Mouse (Mus musculus) layer of hippocampus, adult 18-20 months (tissue): ENCODE results near the gene Zc3h18. TPM values are rescaled to one million over a fixed set of nuclear protein-coding genes. Genes with fewer than 3 reads are reported as not detected.

Source experiments
- DNase-seq, 2 experiments: peaks; one replicate each; pipeline ENCODE4 v3.0.0; 2022; ENCODE audit warnings: low spot score in 2 of 2
- total RNA-seq, 2 experiments: library from RNA; stranded (reverse); gene quantifications; 2 replicates each; pipeline ENCODE4 v1.2.3; 2021

The Zc3h18 gene
- total RNA-seq, 2 experiments from 2014 or later = 38.8 to 39.5 TPM

GRCm38 (mm10) chr8:122383039-122383438 lies 6.6 kb downstream of the Zc3h18 start:
- no peak for DNase-seq

- DNase-seq = no peak
These were observed 12.9 kb downstream of the Zc3h18 start for GRCm38 (mm10) chr8:122389357-122389756.

GRCm38 (mm10) chr8:122390758-122391157 lies 14.3 kb downstream of the Zc3h18 start:
- no peak for DNase-seq

DNA sequence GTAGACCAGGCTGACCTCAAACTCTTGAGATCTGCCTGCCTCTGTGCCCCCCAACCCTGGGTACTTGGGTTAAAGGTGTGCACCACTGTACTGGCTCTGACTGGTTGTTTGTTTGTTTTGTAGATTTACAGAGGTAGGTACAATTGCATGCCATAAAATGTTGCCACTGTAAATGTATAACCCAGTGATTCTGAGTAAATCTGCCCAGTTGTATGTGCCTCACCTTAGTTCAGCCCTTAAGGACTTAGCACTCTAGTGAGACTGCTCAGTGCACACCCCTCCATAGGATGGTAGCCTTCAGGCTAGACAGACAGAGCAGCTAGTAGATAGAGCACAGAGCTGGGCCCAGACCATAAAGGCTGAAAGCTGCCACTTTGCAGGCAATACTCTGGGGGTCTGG lies 17.3 kb downstream of the Zc3h18 start:
- no peak for DNase-seq

DNA sequence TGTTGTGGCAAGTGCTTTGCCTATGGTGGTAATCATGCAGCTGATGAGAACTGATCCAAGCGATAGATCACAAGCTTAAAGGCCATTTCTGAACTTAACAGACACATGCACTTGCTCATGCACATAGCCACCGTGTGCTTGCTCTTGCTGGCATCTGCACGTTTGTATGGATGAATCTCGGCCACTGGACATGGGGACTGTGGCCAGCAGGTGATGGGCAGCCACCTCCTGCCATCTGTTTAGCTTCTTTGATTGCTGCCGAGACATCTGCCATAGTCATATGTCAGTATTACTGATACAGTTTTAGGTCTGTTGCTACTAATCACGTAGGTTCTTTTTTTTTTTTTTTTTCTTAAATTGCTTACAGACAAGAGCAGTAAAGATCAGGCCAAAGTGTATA lies 18.9 kb downstream of the Zc3h18 start:
- no peak for DNase-seq

- DNase-seq = no peak
These were observed 21.8 kb downstream of the Zc3h18 start for GRCm38 (mm10) chr8:122398186-122398585.

DNA sequence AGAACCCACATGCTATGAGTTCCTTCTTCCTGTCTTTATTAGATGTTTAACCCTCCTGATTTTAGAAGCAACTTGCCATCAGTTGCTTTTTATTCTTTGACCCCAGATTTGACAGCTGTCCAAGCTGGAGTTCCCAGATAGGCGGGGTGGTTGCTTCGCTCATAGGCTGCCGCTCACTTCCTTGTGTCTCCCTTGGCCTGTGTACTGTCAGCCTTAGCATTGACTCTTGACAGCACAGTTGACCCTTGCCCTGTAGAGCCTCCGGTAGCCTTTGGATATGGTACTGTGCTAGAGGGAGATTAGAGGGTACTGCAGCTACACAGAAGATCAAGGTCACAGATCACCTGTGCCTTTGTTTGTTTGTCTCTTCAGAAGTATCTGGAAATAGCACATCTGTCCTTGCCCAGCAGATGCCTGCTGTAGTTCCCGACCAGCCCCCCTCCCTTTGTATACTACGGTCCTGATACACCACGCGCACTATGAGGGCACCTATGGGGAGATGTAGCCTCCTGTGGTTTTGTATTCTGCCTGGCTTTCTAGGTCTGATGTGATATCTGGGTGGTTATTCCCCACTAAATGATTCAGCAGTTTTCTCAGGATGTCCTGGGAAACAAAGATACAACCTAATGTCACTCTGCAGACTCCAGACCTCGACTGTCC lies 28.9 kb downstream of the Zc3h18 start:
- DNase-seq = no peak

DNA sequence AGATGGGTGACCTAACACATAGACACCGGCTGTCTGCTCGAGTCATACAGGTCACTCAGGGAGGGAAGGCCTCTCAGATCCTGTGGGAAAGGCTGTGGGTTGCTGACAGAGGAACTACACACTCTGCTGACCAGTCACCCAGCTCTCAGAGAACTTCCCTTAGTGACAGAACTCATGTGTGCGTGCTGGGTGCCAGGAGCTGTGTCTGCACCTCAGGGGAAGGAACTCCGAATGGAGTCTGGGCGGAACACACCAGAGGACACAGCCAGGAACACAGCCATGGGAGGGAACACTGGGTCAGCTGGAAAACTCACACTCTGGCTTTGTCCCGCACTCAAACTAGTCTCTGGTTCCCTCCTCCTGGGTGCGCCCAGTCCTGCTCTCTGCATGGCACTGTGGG lies 31.3 kb downstream of the Zc3h18 start:
- no peak for DNase-seq

DNA sequence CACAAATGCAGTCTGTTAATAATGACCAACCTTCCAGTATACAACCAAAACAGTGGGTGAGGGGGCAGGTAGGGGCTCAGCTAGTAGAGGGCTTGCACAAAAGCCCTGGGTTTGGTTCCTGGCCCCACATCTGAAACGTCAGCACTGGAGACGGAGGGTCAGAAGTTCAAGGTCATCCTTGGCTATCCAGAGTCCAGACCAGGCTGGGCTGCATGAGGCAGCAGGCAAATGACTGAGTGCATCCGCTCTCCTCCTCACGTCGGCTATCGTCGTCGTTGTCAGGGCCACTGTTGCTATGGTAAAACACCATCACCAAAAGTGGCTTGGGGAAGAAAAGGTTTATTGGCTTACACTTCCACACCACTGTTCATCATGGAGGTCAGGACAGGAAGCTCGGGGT lies 37.9 kb downstream of the Zc3h18 start:
- DNase-seq = no peak

GRCm38 (mm10) chr8:122415554-122415953 lies 39.1 kb downstream of the Zc3h18 start:
- DNase-seq = no peak

DNA sequence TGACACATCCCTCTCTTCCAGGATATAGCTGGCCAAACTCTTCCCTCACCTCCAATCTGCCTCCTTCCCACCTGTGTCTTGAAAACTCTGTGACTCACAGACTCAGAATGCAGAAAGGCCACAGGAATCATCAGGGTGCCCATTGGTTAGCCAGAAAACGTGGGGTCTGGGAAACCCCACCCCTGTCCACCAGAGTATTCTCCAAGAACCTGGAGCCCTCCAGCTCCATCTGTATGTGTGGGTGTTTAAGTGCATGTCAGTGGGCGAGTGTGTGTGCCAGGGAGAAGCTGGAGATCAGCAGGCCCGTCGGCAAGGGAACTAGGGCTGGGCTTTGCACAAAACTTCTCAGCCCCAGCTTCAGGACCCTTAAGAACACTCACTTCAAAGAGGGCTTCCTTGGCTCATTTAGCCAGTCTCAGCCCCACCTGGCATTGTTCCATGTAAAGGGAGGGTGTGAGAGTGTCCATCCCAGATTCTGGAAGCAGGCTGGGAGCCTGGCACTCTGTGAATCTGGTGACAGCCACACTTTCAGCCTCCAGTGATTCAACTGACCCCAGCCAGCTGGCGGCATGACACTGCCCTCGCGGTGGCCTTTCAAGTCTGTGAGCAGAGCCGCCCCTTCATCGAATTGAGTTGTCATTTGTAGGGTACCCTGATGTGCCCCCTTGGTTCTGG lies 43.6 kb downstream of the Zc3h18 start:
- no peak for DNase-seq

DNA sequence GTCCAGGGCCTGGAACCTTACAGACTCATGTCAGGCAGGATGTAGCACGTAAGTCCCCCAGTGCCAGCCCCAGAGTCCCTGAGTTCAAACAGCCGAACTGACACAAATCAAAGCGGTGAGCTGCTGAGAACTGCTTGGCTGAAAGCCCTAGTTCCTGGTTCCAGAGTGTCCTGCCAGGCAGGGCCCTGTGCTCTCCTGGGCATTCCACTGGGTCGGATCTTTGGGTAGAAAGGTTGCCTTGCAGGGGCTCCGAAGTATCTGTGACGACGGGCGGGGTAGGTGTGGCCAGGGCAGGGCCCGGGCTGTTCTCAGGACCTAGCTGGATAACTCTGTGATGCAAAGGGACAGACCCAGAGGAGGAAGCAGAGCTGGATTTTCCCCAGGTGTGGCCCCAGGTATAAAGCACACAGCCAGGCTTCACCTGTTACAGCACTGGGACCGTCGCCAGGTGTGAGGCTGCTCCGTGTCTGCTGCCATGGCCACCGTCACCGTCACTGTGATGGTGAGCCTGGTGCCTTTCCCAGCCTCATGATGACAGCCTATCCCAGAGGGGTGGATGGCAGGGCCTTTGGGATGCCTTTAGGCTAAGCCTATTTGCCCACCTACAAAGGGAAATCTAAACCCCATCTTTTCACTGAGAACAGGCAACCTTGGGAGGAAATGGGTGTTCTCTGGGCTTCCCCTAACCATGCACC lies 45.1 kb downstream of the Zc3h18 start, which contains the start of gene Il17c:
Il17c (plus strand) TSS at position 645 of the 695 bp plus-strand sequence.
- DNase-seq = no peak

DNA sequence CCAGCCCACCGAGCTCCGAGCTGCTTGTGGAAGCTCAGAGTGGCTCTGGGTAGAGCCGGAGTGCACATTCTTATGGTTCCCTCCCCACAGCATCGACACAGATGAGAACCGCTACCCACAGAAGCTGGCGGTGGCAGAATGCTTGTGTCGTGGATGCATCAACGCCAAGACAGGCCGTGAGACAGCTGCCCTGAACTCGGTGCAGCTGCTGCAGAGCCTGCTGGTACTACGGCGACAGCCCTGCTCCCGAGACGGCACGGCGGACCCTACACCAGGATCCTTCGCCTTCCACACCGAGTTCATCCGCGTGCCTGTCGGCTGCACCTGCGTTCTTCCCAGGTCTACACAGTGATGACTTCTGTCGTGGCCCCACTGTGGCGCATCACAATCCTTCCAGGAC lies 46.8 kb downstream of the Zc3h18 start:
- DNase-seq = no peak

- DNase-seq = no peak
These were observed 47.2 kb downstream of the Zc3h18 start for GRCm38 (mm10) chr8:122423659-122424058.

DNA sequence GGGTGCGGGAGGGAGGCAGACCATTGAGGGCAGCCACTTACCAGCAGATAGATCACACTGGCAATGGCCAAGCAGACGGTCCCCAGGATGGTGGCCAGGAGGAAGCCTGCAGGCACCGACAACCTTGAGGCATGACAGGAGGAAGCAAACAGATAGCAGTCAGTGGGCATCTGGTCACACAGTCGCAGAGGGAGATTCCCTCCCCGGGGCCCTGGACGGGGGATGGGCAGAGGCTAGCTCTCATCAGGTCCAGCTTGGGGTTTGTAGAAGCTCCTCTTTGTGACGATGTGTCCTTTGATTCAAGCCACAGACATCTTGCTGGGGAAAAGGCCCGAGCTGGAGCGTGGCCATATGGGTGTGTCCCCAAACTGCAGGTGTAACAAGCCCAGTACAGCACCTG lies 49.7 kb downstream of the Zc3h18 start:
- no peak for DNase-seq

- DNase-seq = no peak
These were observed 51.2 kb downstream of the Zc3h18 start for GRCm38 (mm10) chr8:122427607-122428006.

GRCm38 (mm10) chr8:122428163-122428562 lies 51.8 kb downstream of the Zc3h18 start:
- no peak for DNase-seq

DNA sequence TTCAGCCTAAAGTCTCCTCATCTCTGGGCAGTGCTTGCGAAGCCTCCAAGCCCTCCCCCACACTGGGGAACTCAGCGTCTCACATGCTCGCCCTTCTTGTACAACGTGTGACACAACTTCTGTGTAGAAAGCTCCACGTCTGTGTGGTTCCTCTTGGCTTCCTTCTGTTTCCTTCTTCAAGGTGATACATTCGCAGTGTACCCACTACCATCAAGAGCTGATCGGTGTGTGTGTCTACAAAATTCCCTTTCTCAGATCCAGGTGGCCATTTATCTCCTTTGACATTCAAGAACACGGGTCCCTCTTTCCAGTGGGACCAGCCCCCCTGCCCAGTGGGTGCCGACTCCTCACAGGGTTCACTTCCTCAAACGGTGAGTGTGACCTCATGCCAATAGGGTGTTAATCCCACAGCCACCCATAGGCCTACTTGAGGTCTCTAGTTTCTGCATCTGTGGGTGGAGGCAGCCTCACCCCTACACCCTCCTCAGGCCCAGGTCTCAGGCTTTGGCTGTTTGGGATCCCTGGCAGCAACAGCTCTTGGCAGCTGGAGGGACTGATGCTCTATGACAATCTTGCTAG lies 53.7 kb downstream of the Zc3h18 start:
- no peak for DNase-seq

- DNase-seq = no peak
These were observed 54.2 kb downstream of the Zc3h18 start for GRCm38 (mm10) chr8:122430646-122431045.

GRCm38 (mm10) chr8:122431694-122432442 lies 55.5 kb downstream of the Zc3h18 start:
- DNase-seq = no peak
